Mouse (Mus musculus) heart, embryonic 11.5 days (tissue): ENCODE measurements at regions not wholly inside any gene's neighbourhood (a gene's known extent, or its start where the extent isn't known, plus 50 kb on each side); places are given as distances from the start of the nearest gene placed in this dataset.

Experiments used
- ATAC-seq: fragments of 200-750 bp; cut with Nextera tagmentation; replicated peaks from 2 replicates; pipeline ENCODE4 v1.8.0; 2017; ENCODE audit warnings: moderate library complexity; ENCODE audit not compliant: insufficient number of reproducible peaks, low FRiP score, low TSS enrichment
- H3K27ac ChIP-seq: fragments of 300-500 bp; sonication (generic); 2 replicates; pipeline ENCODE4 v1.5.1; 2014; ENCODE audit warnings: mild to moderate bottlenecking, low read depth, low read length
- H3K27me3 ChIP-seq: fragments of 300-500 bp; sonication (generic); 2 replicates; pipeline ENCODE4 v1.6.1; 2014; ENCODE audit warnings: mild to moderate bottlenecking, low read length, mixed read lengths; ENCODE audit not compliant: control insufficient read depth, insufficient read depth
- H3K36me3 ChIP-seq: fragments of 300-500 bp; sonication (generic); 2 replicates; pipeline ENCODE4 v1.6.1; 2014; ENCODE audit warnings: mild to moderate bottlenecking, low read length, moderate library complexity, mixed read lengths; ENCODE audit not compliant: control insufficient read depth, insufficient read depth
- H3K4me1 ChIP-seq: fragments of 300-500 bp; sonication (generic); 2 replicates; pipeline ENCODE4 v1.6.1; 2014; ENCODE audit warnings: low read length; ENCODE audit not compliant: control insufficient read depth, insufficient read depth
- H3K4me2 ChIP-seq: fragments of 300-500 bp; sonication (generic); 2 replicates; pipeline ENCODE4 v1.6.1; 2014; ENCODE audit warnings: mild to moderate bottlenecking, moderate library complexity
- H3K4me3 ChIP-seq: fragments of 300-500 bp; sonication (generic); 2 replicates; pipeline ENCODE4 v1.5.1; 2014; ENCODE audit warnings: low read depth, low read length
- H3K9ac ChIP-seq: fragments of 300-500 bp; sonication (generic); 2 replicates; pipeline ENCODE4 v1.6.1; 2014; ENCODE audit warnings: mild to moderate bottlenecking, low read depth, low read length, moderate library complexity
- H3K9me3 ChIP-seq: fragments of 300-500 bp; sonication (generic); replicated peaks from 2 replicates; pipeline ENCODE4 v1.6.1; 2016; ENCODE audit warnings: low read length; ENCODE audit not compliant: control insufficient read depth
- WGBS: fragments of 180-500 bp; shearing (Covaris S2); extraction: QIAGEN DNeasy Blood & Tissue Kit; methylation state at CpG from one replicate; pipeline ENCODE4 v1.1.7; 2014; ENCODE audit not compliant: insufficient replicate concordance; 5-methylcytosine and 5-hydroxymethylcytosine counted together

DNA sequence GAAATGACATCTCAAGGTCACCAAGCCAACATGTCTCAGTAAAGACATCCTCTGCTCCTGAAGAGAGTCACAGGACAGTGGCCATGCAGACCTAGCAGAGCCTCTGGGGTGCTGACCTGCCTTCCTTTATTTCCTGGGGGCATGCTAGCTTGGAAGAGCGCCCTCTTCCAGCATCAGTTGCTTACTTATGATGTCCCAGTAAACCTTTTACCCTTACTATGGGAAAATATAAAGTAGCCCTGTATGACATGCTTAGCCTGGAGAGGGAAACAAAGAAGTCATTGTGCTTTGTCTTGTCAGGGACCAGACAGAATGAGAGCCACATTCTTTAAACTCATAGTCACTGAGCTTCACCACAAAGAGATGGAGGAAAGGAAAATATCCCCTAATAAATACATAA lies 82.9 kb downstream of the Postn start:
- Histone ChIP-seq H3K27me3 (no peaks in the 10 kb centered on the region), H3K27ac (no peak overlapping the region), H3K9ac (no peak overlapping the region), H3K4me1 (no peaks in the 10 kb centered on the region), H3K4me2 (no peak overlapping the region), H3K4me3 (no peak overlapping the region), H3K9me3 (no peaks in the 10 kb centered on the region), H3K36me3 (no peaks in the 10 kb centered on the region)
- ATAC-seq = no peak
- 73% methylated on average over 1 of the region's 1 CpGs for WGBS

DNA sequence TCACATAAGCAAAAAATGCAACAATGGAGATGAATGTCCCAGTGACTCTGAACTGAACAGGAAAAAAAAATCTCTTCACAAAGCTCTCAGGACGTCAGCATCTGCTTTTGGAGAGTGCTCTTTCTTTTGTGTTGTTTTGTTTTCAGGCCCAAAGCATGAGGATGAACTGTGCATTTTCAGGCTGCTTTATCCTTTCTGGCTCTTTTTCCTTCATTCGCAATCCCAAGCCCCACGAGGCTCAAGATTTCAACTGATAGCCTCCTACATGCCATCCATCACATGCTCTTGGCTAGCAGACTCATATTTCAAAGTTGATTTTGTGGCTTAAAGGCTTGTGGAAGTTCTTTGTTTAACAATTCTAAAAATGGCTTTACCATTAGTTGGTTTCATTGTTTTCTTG lies 86.0 kb downstream of the Postn start:
- no peak for ATAC-seq
- Histone ChIP-seq H3K9ac (no peak overlapping the region), H3K4me1 (no peaks in the 10 kb centered on the region), H3K4me2 (no peak overlapping the region), H3K36me3 (no peaks in the 10 kb centered on the region), H3K4me3 (no peak overlapping the region), H3K27me3 (no peaks in the 10 kb centered on the region), H3K27ac (no peak overlapping the region), H3K9me3 (no peaks in the 10 kb centered on the region)
- 58% methylated on average over 3 of the region's 3 CpGs for WGBS

DNA sequence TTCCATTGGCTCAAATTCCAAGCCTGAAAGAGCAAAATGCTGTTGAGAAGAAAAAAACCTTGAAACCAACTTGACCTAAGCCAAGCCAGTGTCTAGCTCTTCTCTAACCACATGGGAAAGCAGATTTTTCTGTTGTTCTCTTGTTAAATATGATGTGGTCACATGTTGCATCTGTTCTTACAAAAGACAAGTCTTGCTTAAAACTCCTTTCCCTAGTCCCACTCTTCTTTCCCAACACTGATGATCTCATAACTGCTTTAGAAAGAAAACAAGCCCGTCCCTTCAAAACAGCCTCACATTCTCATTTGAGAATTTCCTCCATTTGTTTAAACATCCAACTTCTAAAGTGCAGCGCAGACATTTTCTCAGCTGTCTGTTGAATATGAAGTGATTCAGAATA lies 96.5 kb downstream of the Postn start:
- ATAC-seq = no peak
- Histone ChIP-seq H3K36me3 (no peaks in the 10 kb centered on the region), H3K27ac (no peak overlapping the region), H3K27me3 (no peaks in the 10 kb centered on the region), H3K4me1 (no peaks in the 10 kb centered on the region), H3K4me2 (no peak overlapping the region), H3K4me3 (no peak overlapping the region), H3K9me3 (no peaks in the 10 kb centered on the region), H3K9ac (no peak overlapping the region)
- 84% methylated on average over 2 of the region's 2 CpGs for WGBS

DNA sequence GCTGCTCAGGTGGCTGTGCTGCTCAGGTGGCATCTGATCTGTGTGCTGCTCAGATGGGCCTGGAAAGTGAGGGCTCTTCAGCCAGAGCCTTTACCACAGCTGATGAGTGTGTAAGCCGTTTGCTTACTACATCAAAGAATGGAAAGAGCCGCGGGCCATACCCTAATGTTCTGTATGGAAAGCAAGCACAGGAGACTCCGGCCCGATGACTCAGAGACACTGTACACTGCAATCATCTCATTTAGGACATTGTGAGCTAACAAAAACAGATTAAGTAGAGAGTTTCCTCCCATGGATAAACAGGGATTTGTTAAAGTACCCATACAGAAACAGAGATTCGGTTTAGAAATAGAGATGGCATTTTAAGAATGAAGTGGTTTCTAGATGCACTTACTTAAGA lies 100.5 kb downstream of the Postn start:
- 82% methylated on average over 6 of the region's 6 CpGs for WGBS
- H3K9me3 ChIP-seq = no peaks in the 10 kb centered on the region

DNA sequence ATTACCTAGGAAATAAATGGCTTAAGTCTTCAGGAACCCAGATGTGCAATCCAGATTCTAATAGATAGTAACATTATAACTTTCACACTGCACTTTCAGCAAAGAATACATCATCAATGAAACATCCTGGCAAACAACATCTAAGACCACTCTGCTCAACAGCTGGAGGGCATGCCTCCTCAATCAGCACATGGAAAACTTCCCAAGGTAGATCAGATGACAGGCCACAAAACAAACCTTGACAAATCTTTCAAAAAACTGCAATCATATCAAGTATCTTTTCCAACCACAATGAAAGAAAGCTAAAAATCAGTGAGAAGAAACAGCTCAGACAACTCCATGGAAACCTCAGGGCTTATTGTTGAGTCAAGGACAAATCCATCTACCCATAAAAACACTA lies 105.2 kb downstream of the Postn start:
- Histone ChIP-seq H3K27me3 (no peaks in the 10 kb centered on the region), H3K4me1 (no peaks in the 10 kb centered on the region), H3K4me2 (no peak overlapping the region), H3K9ac (no peak overlapping the region), H3K9me3 (no peaks in the 10 kb centered on the region), H3K36me3 (no peaks in the 10 kb centered on the region), H3K27ac (no peak overlapping the region), H3K4me3 (no peak overlapping the region)
- no peak for ATAC-seq

More for the DNA sequence above, 100.5 kb downstream of the Postn start:
- H3K4me3 ChIP-seq = no peak overlapping the region
- H3K27me3 ChIP-seq = no peaks in the 10 kb centered on the region
- no peak for ATAC-seq
- H3K27ac ChIP-seq = no peak overlapping the region
- H3K4me1 ChIP-seq = no peaks in the 10 kb centered on the region
- H3K9ac ChIP-seq = no peak overlapping the region
- no peaks in the 10 kb centered on the region for H3K36me3 ChIP-seq
- H3K4me2 ChIP-seq = no peak overlapping the region

DNA sequence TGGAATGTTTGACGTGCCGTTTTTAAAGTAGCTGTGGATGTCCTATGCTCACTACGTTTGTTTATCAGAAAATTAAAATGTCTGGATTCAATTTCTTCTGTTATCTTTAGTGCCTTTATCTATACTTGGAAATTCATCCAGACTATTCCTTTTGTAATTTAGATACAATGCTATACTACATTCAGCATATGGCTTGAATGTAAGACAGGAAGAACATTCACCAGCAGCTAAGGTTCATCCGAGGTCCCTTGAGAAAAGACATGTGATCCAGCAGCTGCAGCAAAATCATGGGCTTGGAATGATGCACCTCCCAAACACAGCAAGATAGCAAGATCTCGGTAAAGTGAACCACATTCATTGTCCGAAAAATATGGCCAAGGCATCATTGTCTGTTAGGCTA lies 113.3 kb downstream of the Postn start:
- ATAC-seq = no peak
- Histone ChIP-seq H3K9me3 (no peaks in the 10 kb centered on the region), H3K27me3 (no peaks in the 10 kb centered on the region), H3K4me1 (no peaks in the 10 kb centered on the region), H3K4me2 (no peak overlapping the region), H3K9ac (no peak overlapping the region), H3K36me3 (no peaks in the 10 kb centered on the region), H3K27ac (no peak overlapping the region), H3K4me3 (no peak overlapping the region)
- WGBS = 74% methylated on average over 6 of the region's 6 CpGs

DNA sequence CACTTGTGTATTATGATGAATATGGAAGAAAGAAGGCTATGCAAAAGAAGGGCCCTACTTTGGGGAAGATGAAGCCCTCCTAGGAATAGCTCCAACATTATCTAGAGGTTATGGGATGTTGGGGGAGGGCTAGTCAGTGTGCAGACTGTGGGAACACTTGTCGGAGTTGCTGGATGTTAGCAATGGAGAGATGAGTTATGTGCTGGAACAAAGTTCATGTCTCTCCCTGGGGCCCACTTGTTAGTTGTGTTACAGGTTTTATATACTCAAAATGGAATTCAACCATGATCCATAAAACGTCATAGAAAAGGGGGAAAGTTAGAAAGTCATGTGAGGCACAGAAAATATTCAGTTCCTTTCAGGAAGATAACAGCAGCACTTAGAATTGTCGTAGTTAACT lies 115.0 kb downstream of the Postn start:
- H3K4me2 ChIP-seq = no peak overlapping the region
- no peak overlapping the region for H3K27ac ChIP-seq
- ATAC-seq = no peak
- H3K27me3 ChIP-seq = no peaks in the 10 kb centered on the region
- H3K4me3 ChIP-seq = no peak overlapping the region
- 59% methylated on average over 3 of the region's 3 CpGs for WGBS
- no peak overlapping the region for H3K9ac ChIP-seq
- no peaks in the 10 kb centered on the region for H3K4me1 ChIP-seq
- no peaks in the 10 kb centered on the region for H3K36me3 ChIP-seq
- no peaks in the 10 kb centered on the region for H3K9me3 ChIP-seq

DNA sequence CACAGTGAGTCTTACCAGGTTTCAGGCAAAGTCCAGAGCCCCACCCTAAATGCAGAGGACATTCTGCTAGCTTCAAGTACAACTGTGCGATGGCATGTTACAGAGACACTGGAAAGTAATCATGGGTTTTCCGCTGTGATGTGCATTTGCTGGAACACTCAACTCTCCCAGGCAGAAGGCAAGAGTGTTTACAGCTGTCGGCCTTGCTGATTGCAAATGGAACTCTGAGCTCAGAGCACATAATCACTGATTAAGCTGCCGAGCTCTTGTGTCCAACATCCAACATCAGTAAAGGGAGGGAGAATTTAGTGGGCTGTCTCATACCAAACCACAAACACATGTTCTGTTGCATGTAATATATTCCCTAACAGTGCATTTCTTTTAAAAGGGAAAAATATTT lies 117.1 kb downstream of the Postn start:
- Histone ChIP-seq H3K9ac (no peak overlapping the region), H3K9me3 (no peaks in the 10 kb centered on the region), H3K27ac (no peak overlapping the region), H3K4me1 (no peaks in the 10 kb centered on the region), H3K27me3 (no peaks in the 10 kb centered on the region), H3K4me3 (no peak overlapping the region), H3K4me2 (no peak overlapping the region), H3K36me3 (no peaks in the 10 kb centered on the region)
- no peak for ATAC-seq
- 61% methylated on average over 4 of the region's 4 CpGs for WGBS

DNA sequence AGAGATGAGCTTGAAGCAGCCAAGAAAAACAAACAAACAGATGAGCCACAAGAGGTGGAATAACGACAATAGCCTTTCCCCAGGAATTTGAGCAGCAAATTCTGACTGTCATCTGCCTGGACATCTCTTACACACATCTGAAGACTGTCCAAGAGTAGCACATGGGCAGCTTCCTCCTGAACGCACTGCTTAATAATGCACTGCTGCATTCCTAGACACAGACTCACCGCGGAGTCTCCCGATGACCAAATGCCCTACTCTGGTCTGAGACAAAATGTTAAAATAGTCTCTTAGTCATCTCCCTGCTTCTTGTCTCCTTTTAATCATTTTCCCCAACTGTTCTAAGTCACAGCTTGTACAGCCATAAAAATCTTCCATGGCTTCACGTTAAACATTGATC lies 119.3 kb downstream of the Postn start:
- ATAC-seq = no peak
- Histone ChIP-seq H3K27me3 (no peaks in the 10 kb centered on the region), H3K27ac (no peak overlapping the region), H3K36me3 (no peaks in the 10 kb centered on the region), H3K9me3 (no peaks in the 10 kb centered on the region), H3K4me2 (no peak overlapping the region), H3K9ac (no peak overlapping the region), H3K4me1 (no peaks in the 10 kb centered on the region), H3K4me3 (no peak overlapping the region)
- WGBS = 65% methylated on average over 6 of the region's 6 CpGs
